Mouse (Mus musculus): ENCODE results near the gene Col26a1.
"Not testable (repeated sequence)": the region's sequence is repeated elsewhere in the genome, so short reads cannot be mapped to it uniquely, and the experiment has no call there.

Col26a1 gene

DNA sequence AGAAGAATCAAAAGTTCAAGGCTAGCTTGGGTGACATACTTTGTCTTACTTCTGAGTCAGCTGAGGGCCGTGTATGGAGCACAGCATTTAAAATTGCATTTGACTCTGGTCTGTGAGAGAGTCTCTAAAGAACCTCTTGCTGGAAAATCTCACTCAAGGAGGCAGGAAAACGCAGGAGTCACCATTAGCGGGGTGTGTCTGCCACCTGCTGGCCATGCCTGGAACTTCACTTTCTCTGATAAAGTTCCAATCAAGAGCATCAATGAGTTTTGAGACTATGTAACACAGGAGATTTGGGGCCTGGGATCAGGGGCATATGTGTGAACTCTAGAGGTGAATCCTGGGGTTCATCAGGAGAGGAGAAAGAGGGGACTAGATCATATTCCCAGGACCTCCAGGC lies 127.3 kb downstream of the Col26a1 start:
- peak; percentile 19 to 27 for DNase-seq (ENCODE audit: low read depth in 2 of 2, low spot score in 2 of 2)

DNA sequence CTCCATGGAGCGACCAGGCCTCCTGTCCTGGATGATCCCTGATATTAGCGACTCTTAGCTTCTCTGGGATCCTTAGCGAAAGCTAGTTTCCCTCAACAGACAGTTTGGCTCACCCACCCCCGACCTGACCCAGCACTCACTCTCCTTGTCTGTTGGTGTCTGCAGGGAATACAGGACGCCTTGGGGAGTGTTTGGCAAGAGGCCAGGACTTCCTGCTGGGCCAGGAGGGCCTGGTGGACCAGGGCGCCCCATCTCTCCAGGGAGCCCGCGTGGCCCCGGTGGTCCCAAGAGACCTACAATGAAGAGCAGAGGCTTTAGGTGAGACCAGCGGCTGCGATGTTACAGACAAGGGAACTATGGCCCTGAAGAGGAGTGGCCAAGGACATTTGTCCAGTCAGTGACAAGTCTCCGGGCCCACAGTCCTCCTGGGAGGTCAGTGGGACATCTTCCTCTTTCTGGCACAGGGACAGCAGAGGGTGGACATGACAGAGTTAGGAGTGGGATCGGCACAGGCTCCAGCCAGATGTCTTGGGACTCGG lies 128.9 kb downstream of the Col26a1 start:
- DNase-seq (ENCODE audit: low read depth in 2 of 2, low spot score in 2 of 2), result no peak

DNA sequence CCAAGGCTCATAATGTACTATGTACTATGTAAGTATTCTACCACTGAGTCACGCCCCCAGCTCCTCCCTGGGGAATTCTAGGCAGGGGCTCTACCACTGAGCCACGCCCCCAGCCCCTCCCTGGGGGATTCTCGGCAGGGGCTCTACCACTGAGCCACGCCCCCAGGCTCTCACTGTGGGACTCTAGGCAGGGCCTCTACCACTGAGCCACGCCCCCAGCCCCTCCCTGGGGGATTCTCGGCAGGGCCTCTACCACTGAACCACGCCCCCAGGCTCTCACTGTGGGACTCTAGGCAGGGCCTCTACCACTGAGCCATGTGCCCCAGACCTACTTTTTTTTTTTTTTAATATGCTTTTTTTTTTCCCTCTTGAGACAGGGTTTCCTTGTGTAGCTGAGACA lies 129.8 kb downstream of the Col26a1 start:
- DNase-seq (ENCODE audit: low read depth in 2 of 2, low spot score in 2 of 2), result not testable (repeated sequence)

DNA sequence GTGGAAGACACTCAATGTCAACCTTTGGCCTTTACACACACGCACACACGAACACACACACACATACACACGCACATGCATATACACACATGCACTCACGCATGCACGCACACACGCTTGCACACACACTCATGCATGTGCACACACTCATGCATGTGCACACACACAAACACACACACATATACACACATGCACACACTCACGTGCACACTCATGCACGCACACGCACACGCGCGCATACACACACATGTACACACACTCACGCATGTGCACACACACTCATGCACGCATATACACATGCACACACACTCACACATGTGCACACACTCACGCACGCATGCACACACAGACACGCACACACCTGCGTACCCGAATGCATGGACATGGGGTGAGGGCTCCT lies 130.9 kb downstream of the Col26a1 start:
- no peak for DNase-seq (ENCODE audit: low read depth in 2 of 2, low spot score in 2 of 2)

DNA sequence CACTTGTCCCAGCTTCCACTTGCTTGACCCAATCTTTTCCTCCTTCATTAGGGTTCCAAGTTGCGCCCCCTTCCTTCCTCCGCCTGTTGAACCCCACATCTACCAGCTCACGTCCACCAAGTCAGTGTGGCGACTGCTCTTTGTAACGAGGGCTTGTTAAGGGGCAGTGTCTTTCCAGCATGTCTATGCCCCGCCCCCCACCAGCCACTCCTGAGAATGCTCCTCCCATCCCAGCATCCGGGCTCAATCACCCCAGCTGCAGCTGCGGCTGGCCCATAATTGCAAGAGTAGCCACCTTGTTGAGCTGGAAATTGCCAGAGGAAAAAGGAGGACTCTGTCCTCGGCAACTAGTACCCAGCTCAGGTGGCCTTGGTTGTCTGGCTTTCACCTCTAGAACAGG lies 136.4 kb downstream of the Col26a1 start:
- no peak for DNase-seq (ENCODE audit: low read depth in 2 of 2, low spot score in 2 of 2)

DNA sequence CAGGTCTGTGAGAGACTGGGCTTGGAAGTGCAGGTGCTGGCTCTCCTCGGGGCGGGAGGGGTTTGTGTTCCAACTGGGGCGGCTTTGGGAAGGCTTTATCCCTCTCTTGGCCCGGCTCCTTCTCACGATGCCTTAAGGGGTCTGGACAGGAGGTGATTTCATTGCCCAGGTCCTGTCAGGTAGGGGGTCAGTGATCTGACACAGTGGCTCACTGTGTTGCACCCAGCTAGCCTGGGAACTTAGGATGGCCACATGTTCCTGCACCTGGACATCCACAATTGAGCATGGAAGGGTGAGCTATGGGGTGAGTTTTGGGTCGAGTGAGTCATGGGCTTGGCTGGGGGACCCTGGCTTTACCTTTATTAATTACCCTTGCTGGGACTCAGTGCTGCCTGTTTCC lies 144.1 kb downstream of the Col26a1 start:
- no peak for DNase-seq (ENCODE audit: low read depth in 2 of 2, low spot score in 2 of 2)

DNA sequence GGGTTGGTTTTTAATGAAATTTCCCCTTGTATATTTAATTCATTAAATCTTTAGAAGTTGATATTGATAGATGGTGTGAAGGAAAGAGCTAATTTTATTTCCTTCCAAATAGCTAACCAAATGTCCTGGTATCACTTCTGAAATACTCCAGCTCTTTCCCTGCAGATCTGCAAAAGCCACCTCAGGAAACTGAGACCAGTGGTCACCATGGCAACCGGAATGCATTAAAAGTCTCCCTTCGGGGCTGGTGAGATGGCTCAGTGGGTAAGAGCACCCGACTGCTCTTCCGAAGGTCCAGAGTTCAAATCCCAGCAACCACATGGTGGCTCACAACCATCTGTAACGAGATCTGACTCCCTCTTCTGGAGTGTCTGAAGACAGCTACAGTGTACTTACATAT lies 156.7 kb downstream of the Col26a1 start:
- not testable (repeated sequence) for DNase-seq (ENCODE audit: low read depth in 2 of 2, low spot score in 2 of 2)

DNA sequence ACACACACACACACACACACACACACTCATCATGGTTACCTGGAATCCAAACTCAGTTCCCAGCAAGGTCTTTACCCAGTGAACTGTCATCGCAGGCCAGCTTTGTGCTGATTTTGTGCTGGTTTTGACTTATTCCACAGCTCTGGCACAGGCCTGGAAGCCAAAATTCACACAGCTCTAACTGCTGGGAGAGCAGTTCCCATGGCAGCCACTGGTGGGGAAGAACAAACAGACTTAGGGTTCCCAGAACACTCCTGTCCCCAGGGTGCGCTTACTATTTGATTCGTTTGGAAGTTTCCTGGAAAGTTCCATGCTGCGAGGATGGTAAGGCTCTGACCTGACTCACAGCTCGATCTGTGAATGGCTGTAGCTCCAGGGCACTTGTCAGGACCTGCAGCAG lies 161.4 kb downstream of the Col26a1 start:
- no peak for DNase-seq (ENCODE audit: low read depth in 2 of 2, low spot score in 2 of 2)

DNA sequence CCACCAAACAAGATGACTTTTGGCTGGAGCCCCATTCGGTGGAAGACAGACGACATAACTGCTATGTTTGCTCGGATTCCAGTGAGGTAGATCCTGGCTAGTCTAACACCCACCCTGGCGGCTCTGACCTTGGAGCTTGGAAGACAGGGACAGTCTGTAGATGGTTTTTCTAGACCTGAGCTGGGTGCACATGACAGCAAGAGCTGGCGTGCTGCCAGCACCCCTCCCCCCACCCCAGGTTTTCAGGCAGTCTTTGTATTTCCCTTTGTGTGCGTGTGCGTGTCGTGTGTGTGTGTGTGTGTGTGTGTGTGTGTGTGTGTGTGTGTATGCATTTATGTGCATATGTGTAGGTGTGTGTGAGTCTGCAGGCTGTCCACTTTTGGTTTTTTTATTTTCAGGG lies 164.4 kb downstream of the Col26a1 start:
- no peak for DNase-seq (ENCODE audit: low read depth in 2 of 2, low spot score in 2 of 2)

DNA sequence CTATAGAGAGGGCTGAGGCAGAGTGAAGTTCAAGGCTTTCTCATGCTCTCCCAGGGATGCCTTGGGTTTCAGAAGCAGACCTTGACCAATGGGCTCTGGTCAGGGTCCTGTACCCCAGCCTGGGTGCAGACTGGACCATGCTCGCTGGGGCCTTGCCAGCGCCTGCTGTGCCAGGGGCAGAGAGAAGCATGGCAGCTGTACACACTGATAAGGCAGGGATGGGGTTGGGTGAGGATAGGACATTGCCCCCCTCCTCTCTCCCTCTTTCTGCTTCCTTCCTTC lies 165.5 kb downstream of the Col26a1 start:
- DNase-seq (ENCODE audit: low read depth in 2 of 2, low spot score in 2 of 2), result no peak

DNA sequence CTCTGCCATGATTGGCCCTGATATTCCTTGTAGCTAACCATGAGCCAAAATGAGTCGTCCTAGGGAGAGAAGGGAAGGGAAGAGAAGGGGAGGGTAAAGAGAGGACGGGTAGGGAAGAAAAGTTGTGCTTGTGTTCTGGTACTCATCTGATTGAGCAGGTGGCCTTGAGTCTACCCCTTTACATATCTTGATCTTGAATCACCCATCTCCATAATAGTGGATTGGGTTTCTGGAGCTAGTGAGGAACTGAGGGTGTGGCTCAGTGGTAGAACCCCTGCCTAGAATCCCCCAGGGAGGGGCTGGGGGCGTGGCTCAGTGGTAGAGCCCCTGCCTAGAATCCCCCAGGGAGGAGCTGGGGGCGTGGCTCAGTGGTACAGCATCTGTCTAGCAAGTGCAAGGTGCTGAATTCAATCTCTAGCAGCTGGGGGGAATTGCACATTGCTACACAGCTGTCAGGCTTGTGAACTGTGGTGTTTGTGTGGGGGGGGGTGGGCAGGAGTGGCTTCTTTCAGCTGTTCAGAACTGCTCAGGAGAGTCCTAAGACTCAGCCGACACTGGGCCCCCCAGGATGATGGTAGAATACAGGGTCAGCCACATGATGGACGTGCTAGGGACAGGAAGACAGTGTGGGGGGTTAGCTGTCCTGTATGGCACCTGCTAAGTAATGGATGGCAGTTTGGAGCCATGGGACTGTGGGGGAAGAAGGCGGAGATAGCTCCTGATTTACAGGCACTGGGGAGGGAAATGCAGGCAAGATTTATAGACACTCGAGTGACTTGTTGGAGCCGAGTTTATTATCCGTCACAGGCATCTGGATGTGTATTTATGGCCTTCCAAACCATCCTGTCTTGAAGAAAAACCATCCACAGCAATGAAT lies 166.1 kb downstream of the Col26a1 start:
- no peak for DNase-seq (ENCODE audit: low read depth in 2 of 2, low spot score in 2 of 2)

DNA sequence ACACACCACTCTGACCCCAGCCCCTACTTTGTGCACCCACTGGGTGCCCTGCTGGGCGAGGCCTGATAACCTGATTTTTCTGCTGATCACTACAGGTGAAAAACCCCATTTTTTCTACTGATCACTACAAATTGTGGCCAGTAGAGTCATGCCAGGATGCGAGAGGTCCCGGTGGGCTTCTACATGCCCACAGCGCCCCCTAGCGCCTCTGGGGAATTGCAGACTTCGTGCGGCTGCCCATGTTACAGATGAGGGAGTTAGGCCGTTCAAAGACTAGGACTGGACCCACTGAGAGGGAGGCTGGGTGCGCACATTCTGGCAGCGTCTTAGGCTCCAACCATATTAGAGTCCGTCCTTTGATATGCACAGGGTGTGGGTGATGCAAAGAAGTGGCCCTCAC lies 168.1 kb downstream of the Col26a1 start:
- DNase-seq (ENCODE audit: low read depth in 2 of 2, low spot score in 2 of 2), result peak in 1 of 2 experiments; percentile 36

DNA sequence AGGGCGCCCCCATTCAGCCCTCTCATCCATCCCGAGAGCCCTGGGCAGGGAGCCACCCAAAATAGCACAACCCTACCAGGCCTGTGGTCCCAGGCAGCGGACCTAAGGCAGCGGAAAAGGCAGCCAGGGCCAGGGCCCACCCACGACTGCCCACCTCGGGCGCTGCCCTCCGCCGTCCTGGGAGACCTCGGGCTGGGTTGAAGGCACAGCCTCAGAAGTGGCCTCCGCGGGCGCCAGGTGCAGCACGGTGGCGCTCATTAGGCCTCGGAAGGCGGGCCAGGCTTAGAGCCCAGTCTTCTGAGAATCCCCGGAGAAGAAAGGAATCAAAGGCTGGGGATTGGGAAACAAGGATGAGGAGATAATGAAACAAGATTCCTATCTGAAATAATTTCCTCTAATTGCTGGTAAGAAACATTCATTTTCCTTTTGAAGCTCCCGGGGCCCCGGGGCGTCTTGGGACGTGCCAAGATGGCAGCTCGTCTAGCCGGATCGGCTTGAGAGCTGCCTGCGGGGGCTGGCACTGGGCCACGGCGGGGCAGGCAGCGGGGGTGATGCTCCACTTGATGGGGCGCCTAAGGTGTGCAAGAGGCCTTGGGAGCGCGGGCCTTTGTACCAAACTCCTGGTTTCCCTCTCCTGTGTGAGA lies 168.7 kb downstream of the Col26a1 start:
- DNase-seq (ENCODE audit: low read depth in 2 of 2, low spot score in 2 of 2), result no peak

DNA sequence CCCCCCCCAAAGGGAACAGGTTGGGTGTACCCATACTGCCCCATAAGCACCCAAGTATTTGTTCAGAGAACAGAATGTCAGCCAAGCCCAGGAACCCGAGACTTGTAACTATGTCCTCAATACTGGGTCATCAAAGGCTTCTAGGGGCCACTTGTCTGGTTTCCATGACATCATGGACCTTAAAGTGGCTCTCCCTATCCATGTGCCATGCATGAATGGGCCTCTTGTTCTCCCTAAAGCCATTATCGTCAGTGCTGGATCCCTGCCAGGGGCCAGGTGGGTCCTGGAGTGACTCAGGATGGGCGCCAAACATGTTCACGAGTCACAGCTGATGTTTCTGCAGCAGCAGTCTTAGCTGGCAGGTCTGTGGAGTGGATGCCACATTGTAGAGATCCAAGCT lies 172.3 kb downstream of the Col26a1 start:
- DNase-seq (ENCODE audit: low read depth in 2 of 2, low spot score in 2 of 2), result no peak

DNA sequence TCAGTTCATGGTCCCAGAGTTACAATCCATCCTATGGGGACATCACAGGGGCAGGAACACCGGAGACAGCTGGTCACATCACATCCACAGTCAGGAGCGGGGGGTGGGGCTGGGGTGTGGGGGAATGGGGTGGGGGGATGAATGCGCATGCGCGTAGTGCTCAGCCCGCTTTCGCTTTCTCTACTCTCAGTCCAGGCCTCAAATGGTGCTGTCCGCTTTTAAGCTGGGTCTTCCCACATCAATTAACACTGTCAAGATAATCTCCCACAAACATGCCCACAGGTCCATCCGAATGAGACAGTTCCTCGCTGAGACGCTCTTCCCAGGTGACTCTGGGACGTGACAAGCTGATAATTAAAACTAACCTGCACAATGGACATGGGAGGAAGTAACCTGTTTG lies 174.9 kb downstream of the Col26a1 start:
- DNase-seq (ENCODE audit: low read depth in 2 of 2, low spot score in 2 of 2), result no peak

DNA sequence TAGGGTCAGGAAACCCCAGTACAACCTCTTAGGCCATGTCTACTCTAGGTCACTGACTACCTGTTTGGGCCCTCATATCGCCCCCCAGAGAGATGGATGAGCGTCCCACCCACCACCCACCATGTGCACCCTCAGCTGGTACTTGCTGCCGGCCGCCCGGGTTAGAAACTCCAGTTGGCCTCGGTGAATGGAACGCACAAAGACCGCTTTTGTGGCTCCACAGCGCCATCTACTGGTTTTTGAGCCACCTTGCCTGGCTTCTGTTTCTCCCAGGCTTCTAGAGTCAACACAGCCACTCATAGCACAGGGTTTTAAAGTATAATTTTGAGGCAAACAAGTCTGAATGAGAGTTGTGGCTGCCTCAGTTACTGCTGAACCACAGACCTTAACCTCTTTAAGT lies 176.2 kb downstream of the Col26a1 start:
- DNase-seq (ENCODE audit: low read depth in 2 of 2, low spot score in 2 of 2), result peak; percentile 53 to 67

DNA sequence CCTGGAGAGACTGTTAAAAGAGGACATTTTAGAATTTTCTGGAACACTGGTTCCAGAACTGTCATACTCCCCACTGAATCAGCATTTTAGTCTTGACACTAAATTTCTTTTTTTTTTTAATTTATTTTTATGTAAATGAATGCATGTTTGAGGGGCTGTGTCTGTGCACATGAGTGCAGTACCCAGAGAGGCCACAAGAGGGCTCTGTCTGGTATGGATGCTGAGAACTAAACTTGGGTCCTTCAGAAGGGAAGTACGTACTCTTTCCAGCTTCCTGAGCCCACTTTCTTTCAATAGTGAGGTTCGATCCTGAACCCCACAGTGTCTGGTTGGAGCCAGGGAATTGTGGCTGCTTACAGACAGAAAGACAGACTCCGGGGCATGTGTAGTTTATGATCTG lies 177.5 kb downstream of the Col26a1 start:
- peak; percentile 19 to 31 for DNase-seq (ENCODE audit: low read depth in 2 of 2, low spot score in 2 of 2)

DNA sequence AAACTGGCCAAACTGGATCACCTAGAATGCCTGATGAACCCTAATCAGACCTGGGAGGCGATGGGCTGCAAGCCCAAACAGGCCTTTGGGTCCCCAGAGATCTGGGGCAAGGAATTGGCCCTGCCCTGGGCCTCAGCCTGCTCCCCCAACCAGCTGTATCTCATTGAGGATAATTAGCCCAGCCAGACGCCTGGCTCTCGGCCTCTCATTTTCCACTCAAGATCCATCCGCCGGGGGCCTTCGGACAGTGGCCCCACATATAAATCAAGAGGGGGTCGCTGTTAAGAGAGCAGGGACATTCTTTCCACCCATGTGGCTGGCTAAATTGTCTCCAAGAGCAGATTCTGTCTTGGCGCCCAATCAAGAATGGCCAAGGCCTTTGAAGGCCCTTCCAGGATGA lies 178.9 kb downstream of the Col26a1 start:
- DNase-seq (ENCODE audit: low read depth in 2 of 2, low spot score in 2 of 2), result no peak

DNA sequence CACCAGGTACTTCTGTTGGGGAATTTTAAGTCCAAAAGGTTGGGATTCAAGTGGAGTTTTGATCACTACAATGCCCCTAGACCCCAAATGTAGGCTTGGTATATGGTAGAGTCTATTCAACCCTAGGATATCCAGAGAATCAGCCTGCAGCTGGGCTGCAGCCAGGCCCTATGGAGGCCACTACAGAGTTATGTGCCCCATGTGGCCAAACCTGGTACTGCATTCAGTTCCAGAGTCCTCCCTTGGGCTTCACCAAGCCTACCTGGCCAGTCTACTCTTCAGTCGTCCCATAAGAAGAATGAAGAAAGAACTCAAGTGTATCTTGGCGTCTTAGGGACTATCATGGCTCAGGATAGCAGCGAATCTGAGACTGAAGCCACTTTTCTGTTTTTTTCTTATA lies 179.3 kb downstream of the Col26a1 start:
- peak; percentile 56 to 71 for DNase-seq (ENCODE audit: low read depth in 2 of 2, low spot score in 2 of 2)

DNA sequence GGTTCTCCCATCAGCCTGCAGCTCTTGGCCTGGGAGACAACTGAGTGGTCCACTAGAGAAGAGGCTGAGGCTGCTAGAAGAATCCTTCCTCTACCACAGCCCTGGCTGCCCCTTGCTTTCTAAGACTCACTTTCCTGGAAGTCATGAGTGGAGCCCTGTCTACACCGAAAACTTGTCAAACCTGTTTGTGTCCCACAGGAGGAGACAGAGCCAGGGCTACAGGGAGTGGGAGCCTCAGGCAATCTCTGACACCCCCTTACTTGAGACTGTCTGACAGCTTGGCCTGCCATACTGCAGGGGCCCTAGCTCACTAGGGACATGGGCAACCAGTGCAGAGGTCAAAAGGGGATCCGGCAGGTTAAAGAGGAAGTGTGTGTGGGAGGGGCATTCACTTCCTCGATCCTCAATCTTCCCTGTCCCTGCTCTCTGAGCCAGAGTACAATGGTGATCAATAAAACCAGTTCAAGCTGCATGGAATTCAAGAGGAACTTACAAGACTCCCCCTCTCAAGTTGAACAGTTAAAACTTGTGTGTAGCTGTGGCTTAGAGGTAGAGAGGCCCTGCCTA lies 180.8 kb downstream of the Col26a1 start:
- no peak for DNase-seq (ENCODE audit: low read depth in 2 of 2, low spot score in 2 of 2)

DNA sequence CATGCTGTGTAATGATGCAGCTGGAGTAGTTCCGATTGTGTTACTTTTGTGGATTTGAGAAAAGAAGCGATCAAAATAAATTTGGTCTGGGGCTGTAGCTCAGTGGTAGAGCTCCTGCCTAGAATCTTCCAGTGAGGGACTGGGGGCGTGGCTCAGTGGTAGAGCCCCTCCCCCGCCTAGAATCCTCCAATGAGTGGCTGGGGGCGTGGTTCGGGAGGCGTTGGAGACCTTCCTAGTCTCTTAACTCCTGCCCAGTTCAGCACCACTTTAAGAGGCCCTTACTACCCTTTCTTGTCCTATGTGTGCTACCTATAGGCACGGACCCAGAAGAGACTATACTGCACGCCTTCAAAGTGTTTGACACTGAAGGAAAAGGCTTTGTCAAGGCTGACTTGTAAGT lies 185.4 kb downstream of the Col26a1 start:
- no peak for DNase-seq (ENCODE audit: low read depth in 2 of 2, low spot score in 2 of 2)

DNA sequence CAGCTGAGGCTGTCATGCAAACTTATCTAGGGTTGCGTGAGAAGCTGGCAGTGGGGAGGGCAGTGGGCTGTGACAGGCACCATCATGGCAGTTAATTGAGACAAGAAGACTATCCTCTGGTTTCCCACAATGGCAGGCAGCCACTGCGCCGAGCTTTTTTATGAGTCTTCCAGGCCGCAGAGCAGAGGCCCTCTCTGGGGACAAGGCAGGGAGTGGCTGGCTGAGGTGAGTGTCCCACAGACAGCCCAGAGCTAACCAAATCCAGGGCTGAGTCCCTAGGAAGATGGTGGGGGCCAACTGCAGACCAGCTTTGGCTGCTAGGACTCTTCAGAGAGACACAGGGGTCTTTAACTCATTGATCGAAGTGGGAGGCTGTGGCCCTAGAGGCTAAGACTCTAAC lies 186.5 kb downstream of the Col26a1 start:
- no peak for DNase-seq (ENCODE audit: low read depth in 2 of 2, low spot score in 2 of 2)
